Mouse (Mus musculus) thymus, postnatal 36 days (tissue): ENCODE data around the gene Rab27a.
"Not testable (repeated sequence)": the region's sequence is repeated elsewhere in the genome, so short reads cannot be mapped to it uniquely, and the experiment has no call there.

ENCODE experiments used
- DNase-seq, 2 experiments: peaks; one replicate each; pipeline ENCODE4 v3.0.0; 2022; ENCODE audit warnings: mixed read lengths in 2 of 2

Gene Rab27a

DNA sequence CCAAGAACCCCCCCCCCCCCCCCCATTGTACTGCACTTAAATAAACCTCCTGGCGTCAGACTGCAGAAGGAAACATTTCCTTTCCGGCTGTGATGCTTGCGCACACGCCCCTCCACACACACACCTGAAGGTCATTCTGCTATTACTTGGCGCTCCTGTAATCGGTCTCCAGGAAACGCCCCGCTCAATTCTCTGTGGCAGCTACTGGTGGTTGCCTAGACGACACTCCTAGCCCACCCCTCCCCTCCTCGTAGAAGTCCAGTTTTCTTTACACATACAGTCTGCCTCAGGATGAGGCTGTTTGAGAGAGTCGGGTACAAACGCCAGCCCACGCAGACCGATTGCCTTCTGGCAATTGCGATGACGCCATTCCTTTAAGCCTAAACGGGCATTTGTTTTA lies 49.9 kb downstream of the Rab27a start:
- DNase-seq = no peak

DNA sequence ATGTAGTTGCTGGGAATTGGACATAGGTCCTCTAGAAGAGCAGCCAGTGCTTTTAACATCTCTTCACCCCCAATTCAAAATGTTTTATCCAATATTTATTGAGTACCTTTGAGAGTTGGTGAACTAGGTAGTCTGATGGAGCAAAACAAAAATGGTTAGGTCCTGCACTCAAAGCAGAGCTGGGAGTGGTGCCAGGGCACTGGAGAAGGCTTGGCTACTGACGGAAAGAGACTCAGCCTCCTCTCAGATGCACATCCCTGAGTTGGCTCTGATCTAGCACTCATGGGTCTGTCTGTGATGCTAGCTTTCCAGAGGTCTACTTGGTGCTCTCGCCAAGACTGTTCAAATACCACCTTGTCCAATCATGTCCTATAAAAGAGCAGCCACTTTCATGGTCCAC lies 53.2 kb downstream of the Rab27a start:
- DNase-seq = no peak

DNA sequence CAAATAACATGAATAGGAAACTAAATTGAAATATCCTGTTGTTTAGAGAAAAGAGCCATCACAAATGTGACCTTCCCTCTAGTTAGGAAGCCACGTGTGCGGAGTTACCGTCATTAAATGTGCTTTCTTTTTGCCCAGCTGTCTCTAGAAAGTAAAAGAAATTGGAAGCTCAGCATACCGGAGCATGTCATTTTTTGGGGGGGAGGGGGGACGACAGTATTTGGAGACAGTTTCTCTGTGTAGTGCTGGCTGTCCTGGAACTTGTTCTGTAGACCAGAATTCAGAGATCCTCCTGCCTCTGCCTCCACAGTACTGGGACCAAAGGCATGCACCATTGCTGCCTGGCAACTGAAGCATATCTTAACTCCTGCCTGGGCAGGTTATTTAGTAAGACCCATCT lies 56.9 kb downstream of the Rab27a start, which contains the start of gene Khdc3:
TSS of gene Khdc3 (plus strand) at position 301 of the 400 bp plus-strand sequence.
- DNase-seq = no peak

DNA sequence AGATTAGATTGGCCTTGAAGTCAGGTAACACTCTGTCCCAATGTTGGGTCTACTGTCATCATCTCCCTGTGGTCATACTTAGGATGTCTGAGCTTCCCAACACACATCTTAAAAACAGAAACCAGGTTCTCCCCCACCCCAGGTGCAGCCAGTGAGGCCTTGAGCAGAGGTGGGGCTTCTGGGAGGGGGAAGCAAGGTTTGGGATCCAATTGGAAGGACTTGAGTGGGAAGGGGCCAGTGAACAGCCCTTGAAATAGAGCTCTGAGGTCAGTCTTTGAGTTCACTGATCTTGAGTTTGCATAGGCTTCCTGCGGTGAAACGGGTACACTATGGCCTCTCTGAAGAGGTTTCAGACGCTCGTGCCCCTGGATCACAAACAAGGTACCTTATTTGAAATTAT lies 57.5 kb downstream of the Rab27a start, which contains the start of gene Gm20509:
TSS of gene Gm20509 (plus strand) at position 290 of the 400 bp plus-strand sequence.
- DNase-seq = no peak

DNA sequence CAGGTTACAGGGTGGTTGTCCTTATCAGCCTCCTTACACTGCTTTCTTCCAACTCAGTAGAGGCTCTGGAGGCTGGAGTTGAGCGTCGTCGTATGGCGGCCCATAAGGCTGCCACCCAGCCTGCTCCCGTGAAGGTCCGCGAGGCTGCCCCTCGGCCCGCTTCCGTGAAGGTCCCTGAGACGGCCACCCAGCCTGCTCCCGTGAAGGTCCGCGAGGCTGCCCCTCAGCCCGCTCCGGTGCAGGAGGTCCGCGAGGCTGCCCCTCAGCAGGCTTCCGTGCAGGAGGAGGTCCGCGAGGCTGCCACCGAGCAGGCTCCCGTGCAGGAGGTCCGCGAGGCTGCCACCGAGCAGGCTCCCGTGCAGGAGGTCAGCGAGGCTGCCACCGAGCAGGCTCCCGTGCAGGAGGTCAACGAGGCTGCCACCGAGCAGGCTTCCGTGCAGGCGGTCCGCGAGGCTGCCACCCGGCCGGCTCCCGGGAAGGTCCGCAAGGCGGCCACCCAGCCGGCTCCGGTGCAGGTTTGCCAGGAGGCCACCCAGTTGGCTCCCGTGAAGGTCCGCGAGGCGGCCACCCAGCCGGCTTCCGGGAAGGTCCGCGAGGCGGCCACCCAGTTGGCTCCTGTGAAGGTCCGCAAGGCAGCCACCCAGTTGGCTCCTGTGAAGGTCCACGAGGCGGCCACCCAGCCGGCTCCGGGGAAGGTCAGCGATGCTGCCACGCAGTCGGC lies 58.7 kb downstream of the Rab27a start:
- DNase-seq = no peak

DNA sequence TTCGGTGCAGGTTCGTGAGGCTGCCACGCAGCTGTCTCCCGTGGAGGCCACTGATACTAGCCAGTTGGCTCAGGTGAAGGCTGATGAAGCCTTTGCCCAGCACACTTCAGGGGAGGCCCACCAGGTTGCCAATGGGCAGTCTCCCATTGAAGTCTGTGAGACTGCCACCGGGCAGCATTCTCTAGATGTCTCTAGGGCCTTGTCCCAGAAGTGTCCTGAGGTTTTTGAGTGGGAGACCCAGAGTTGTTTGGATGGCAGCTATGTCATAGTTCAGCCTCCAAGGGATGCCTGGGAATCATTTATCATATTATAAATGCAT lies 59.2 kb downstream of the Rab27a start:
- no peak for DNase-seq

DNA sequence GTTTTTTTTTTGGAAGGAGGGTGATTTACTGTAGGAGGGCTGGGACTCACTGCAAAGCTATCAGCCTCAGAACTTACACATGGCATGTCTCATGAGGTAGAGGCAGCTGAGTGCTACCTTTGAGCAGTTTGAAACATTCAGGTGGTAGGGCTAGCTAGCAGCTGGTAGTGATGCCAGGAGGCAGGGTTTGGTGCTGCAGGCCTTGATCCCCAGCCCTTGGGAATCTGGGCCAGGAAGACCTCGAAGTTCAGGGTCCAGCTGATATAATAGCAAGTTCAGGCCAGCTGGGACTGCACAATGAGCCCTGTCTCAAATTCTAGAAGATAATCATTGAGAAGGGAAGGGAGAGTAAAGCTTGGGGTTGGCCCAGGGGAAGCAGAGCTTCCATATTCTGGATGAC lies 60.5 kb downstream of the Rab27a start:
- no peak for DNase-seq

DNA sequence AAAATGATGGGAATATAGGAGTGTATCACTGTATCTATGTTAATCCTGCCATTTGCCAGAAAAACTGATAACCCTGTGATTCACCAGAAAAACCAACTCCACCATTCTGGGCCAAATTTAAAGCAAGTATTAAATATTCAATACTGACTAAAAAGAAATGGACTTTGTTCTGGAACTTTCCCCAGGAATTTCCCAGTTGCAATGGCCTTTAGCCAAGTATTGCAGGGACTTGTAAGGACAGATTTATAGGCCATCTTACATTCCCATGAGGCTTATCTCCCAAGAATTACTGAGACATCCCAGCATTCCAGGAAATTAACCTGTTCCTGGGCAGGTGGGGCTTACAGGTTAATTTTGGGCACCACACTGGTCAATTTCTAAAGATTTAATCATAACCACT lies 61.1 kb downstream of the Rab27a start:
- no peak for DNase-seq

DNA sequence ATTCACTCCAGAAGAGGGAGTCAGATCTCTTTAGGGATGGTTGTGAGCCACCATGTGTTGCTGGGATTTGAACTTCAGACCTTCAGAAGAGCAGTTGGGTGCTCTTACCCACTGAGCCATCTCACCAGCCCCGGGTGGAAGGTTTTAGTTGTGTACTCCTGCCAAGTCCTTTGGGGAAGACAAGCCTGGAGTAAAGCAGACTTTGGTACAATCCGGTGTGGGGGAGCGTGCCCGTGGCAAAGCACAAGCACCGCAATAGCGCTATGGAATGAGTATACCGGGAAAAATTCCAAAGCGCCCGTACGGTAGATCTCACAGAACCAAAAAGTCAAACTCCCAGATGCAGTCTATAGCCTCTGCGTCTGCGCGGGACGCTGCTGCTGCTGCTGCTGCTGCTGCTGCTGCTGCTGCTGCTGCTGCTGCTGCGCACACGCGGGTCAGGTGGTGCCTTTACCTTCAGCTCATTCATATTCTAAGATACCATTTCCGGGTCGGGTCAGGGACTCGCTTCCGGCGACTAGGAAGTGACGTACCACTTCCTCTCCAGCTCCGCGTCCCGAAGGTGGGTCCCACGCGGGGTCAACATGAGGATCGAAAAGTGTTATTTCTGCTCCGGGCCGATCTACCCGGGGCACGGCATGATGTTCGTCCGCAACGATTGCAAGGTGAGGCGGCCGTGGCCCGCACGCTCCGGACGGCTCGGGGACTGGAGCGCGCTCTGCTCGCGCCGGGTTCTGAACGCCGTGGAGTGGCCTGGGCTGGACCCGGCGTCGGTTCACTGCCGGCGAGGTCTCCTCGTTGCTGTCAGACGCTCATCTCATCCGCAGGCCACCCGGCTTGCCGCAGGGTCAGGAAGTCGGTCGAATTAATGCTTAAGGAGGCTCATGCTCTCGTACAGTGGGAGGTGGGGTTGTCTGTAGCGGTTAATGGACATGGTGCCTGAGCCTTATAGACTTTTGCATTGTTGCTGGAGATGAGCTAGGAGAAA lies 68.6 kb downstream of the Rab27a start, which contains the start of gene Rsl24d1:
TSS of gene Rsl24d1 (plus strand) at position 508 of the 988 bp plus-strand sequence.
- DNase-seq = peak; percentile 74 to 82

DNA sequence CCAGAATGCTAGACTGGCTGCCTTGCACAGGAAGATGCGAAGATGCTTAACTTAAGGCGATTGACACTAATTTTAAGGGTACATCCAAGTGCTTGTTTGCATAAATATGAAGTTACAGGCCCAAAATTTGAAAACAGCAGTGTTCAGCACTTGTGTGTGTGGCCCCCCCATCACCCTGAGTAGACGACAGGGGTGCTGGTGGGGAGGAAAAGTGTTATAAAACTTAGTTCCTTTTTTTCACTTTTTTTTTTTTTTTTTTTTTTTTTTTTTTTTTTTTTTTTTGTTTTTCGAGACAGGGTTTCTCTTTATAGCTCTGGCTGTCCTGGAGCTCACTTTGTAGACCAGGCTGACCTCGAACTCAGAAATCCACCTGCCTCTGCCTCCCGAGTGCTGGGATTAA lies 72.0 kb downstream of the Rab27a start:
- DNase-seq = not testable (repeated sequence)

DNA sequence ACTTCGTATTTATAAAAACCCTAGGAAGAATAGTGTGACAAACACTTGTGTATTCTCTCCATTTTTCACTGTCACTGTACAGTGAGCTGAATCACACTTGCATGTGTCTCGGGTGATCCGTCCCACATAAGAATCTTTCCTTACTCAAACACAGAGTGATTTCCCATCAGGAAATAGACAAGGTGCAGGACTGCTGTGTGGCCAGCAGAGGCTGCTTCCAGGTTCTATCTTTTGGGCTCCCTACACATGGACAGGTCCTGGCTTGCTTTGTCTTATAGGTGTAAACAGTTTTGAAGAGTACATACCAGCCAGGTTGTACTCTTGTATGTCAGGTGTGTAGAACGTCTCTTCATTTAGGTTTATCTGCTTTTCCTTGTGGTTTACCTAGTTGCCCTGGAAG lies 73.4 kb downstream of the Rab27a start:
- DNase-seq = no peak

DNA sequence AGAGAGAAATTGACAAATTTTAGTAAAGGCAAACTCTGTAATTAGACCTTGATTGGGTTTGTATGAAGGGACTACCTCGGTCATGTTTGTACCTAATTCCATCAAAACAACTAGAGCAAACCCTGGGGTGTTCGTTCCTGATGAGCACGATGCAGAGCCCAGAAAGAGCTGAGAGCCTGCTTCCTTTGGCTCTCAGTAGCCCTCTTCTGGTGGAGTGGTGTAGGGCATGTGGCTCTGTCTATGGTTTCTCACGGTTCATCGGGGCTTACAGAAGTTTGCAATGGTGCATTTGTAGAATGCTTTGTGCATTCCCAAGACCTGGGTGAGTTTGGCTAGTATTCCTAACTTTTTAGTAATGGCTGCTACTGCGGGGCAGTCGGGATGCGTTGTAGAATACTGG lies 77.1 kb downstream of the Rab27a start:
- peak; percentile 14 to 18 for DNase-seq

DNA sequence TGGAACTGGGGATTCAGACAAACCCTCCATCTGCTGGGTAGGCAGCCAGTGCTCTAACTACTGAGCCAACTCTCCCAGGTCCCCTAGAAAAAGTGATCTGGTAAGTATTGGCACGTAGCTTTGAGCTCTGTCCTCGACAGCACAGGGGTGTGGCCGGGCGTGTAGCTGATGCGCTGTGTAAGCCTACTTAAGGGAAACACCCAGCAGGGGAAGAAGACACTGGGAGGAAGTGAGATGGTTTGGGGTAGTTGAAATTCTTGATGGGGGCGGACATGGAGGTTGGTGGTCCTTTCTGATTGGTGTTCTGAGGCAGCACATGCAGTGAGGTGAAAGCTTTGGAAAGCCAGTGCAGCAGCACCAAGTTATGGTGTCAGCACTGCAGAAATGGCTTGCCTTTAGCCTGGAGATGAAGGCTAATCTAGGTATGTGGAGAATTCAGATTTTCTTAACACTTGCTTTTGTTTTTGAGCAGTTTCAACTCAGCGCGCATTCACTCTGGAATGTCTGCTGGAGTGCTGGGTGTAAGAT lies 80.5 kb downstream of the Rab27a start:
- no peak for DNase-seq

DNA sequence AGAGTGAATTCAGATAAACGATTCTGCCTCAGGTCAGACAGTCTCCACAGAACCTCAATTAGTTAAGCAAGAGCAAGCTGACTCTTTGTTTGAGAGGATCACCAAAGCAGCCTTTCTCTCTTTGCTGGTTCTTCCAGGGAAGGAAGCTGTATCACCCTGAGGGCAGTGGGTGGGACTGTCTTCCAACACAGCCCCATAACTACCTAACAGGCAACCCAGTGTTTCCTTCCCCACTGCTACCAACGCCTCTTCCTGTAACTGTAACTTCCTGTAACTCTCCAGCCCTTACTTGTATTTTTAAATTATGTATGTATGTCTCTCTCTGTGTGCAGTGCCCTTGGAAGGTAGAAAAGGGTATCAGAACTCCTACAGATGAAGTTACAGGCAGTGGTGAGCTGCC lies 82.8 kb downstream of the Rab27a start:
- DNase-seq = no peak

DNA sequence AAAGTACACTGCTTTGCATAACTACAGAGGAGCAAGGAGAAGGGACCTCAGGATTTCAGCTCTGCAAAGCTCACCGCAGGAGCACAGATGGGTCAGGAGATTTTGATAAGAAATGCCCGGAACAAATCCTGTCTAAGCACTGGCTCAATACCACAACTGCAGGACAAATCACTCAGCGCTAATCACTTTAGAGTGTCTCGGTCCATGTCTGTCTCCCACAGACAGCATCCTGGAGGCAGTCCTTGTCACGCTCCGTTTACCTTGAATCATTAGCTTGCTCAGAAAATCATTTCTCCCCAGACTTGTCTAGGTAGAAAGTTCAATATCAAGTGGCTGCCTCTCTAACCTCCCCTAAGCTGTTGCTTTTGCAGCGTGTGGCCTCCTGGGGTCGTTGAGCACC lies 85.2 kb downstream of the Rab27a start:
- DNase-seq = no peak

DNA sequence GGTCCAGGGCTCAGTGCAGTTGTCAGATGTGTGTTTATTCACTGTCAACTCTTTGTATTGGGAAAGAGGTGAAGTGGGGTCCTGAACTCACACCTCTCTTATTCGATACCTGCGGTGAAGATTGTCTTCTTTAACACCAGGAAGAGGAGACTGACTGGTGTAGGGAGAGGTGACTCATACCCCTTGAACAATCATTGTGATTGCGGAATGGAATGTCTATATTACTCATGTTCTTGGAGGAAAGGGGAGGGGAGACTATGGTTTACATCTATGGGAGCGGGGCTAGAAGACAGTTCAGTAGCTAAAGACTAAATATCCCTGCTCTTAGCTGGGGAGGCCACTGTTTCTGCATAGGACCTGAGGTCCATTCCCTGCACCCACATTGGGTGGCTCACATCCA lies 85.9 kb downstream of the Rab27a start:
- no peak for DNase-seq

DNA sequence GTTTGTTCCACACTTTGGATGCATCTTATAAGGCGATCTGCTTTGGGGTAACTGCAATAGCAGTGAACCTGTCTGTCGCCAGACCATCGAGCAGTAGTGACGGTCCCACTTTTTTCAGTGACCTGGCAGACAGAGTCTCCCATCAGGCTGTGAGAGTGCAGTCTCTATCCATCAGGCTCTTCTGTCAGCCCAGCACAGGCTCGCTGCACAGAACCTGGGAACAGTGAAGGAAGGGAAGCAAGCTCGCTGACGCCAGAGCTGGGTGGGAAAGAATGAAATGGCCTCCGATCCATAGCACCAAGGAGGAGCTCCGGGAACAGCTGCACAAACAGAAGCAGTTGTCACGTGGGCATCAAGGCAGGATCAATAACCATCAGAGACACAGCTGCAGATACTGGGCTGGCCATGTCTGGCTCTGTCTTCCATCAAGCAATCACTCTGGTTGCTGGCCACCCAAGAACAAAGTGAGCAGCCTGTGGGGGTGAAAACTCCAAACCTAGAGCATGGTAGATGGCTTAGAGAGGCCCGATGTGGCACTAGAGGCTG lies 92.8 kb downstream of the Rab27a start:
- no peak for DNase-seq
